ENCODE assay signal across 8 mouse cellular contexts in the genomic region with DNA sequence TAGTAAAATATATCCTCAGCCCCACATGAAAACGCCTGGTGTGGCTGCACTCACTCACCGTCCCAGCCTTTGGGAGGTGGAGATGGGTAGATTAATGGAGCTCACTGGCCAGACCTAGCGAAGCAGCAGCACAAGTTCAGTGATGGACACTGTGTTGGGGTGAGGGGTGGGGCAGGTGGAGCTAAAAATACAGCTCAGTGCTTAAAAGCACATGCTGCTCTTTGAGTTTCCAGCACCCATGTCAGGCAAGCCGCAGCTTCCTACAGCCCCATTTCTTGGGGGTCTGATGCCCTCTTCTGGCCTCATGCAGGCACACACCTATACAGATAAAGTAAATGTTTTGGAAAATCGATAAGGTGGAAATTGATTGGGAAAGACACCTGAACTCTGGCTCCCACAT.
DNase-seq lines count a peak whose midpoint lies in the region; ATAC-seq and TF ChIP-seq lines count a peak whose summit lies in the region.

No protein-coding gene starts in this region.

- peaks cover under 1% of the 10 kb centered on the region; the same call in 1 of the 2 replicates for H3K36me3 ChIP-seq in spleen, adult 2 months (ENCODE audit: control insufficient read depth, insufficient read depth, low read length)
- peaks cover 15% of the 10 kb centered on the region for H3K36me3 ChIP-seq in forebrain, embryonic 13.5 days (ENCODE audit: poor library complexity, severe bottlenecking)
- 0 out of 2 replicates have a peak, but pooled peaks cover 7% of the 10 kb centered on the region for H3K36me3 ChIP-seq in intestine, embryonic 14.5 days (ENCODE audit: control insufficient read depth, insufficient read depth, low read length)

- H3K27ac ChIP-seq in spleen, adult 2 months (ENCODE audit: insufficient read depth, low read length) = no peak overlapping the region
- 0 out of 2 replicates have a peak overlapping the region, but pooled peaks have one; percentile 49 for H3K27ac ChIP-seq in forebrain, embryonic 13.5 days
- H3K27ac ChIP-seq in intestine, embryonic 14.5 days (ENCODE audit: low read depth) = no peak overlapping the region

- TF ChIP-seq CTCF in spleen, adult 2 months (IDR thresholded peaks at IDR 0.05; ENCODE audit: extremely low read depth, insufficient read depth, insufficient read length, insufficient replicate concordance) = peak; percentile 49; the same call in 1 of the 2 replicates

- no peak overlapping the region for H3K9ac ChIP-seq in forebrain, embryonic 13.5 days
- no peak overlapping the region for H3K9ac ChIP-seq in intestine, embryonic 14.5 days (ENCODE audit: low read length)

- no peak for TF ChIP-seq POLR2A in spleen, adult 2 months (IDR thresholded peaks at IDR 0.05; ENCODE audit: low read depth, low read length)

- no peaks in the 10 kb centered on the region for H3K27me3 ChIP-seq in spleen, adult 2 months (ENCODE audit: control insufficient read depth, insufficient read depth, low read length)
- H3K27me3 ChIP-seq in forebrain, embryonic 13.5 days = no peaks in the 10 kb centered on the region
- H3K27me3 ChIP-seq in intestine, embryonic 14.5 days (replicated peaks; ENCODE audit: control insufficient read depth, insufficient read depth, low read length) = no peaks in the 10 kb centered on the region

- H3K4me1 ChIP-seq in spleen, adult 2 months (ENCODE audit: control insufficient read depth, insufficient read depth, insufficient read length) = no peaks in the 10 kb centered on the region; the same call in 1 of the 2 replicates
- H3K4me1 ChIP-seq in forebrain, embryonic 13.5 days = peaks cover 30% of the 10 kb centered on the region
- H3K4me1 ChIP-seq in intestine, embryonic 14.5 days (replicated peaks; ENCODE audit: control insufficient read depth, insufficient read depth, low read length) = no peaks in the 10 kb centered on the region

- no peak overlapping the region for H3K4me3 ChIP-seq in spleen, adult 2 months (ENCODE audit: extremely low read depth, insufficient read depth, insufficient read length)
- no peak overlapping the region for H3K4me3 ChIP-seq in forebrain, embryonic 13.5 days
- H3K4me3 ChIP-seq in intestine, embryonic 14.5 days (ENCODE audit: low read depth, low read length) = no peak overlapping the region

- H3K9me3 ChIP-seq in forebrain, embryonic 13.5 days (replicated peaks) = no peaks in the 10 kb centered on the region
- no peaks in the 10 kb centered on the region for H3K9me3 ChIP-seq in intestine, embryonic 14.5 days (ENCODE audit: control insufficient read depth, low read length)

- no peak overlapping the region for H3K4me2 ChIP-seq in forebrain, embryonic 13.5 days
- H3K4me2 ChIP-seq in intestine, embryonic 14.5 days (ENCODE audit: low read length) = no peak overlapping the region

- ATAC-seq in forebrain, embryonic 13.5 days = peak; percentile 55
- ATAC-seq in intestine, embryonic 14.5 days (replicated peaks; ENCODE audit: low FRiP score, low TSS enrichment, low read depth) = peak; percentile 52; the same call in 1 of the 2 replicates

- peak; percentile 7 to 8 for DNase-seq in spleen, adult 2 months (ENCODE audit: low read depth in 1 of 2, low spot score in 2 of 2)
- DNase-seq in spleen, postnatal 4 days (ENCODE audit: low spot score in 2 of 2) = no peak
- no peak for DNase-seq in intestine, embryonic 14.5 days (ENCODE audit: low spot score)
- DNase-seq in lung, postnatal 36 days = peak; percentile 26
- DNase-seq in thymus, postnatal 10 days (ENCODE audit: low spot score in 2 of 2) = peak; percentile 4 to 35
- no peak for DNase-seq in ovary, adult 18-20 months (ENCODE audit: low spot score)
- DNase-seq in layer of hippocampus, adult 9-10 months (ENCODE audit: low spot score) = no peak

- WGBS in spleen, adult 2 months = 65% methylated on average over 5 of the region's 5 CpGs
- 37% methylated on average over 5 of the region's 5 CpGs for WGBS in forebrain, embryonic 13.5 days
- WGBS in intestine, embryonic 14.5 days = 46% methylated on average over 5 of the region's 5 CpGs

Comparison
In these comparisons a context has a peak if more than half of its experiments do, and no peak if none do; other contexts are left out.
1. DNase-seq: peak in spleen, adult 2 months (2 of 2), lung, postnatal 36 days (single experiment) and thymus, postnatal 10 days (2 of 2); none in spleen, postnatal 4 days (0 of 2), intestine, embryonic 14.5 days (single experiment), ovary, adult 18-20 months (single experiment) and layer of hippocampus, adult 9-10 months (single experiment).